ENCODE assay signal across 18 mouse cellular contexts in the genomic region with DNA sequence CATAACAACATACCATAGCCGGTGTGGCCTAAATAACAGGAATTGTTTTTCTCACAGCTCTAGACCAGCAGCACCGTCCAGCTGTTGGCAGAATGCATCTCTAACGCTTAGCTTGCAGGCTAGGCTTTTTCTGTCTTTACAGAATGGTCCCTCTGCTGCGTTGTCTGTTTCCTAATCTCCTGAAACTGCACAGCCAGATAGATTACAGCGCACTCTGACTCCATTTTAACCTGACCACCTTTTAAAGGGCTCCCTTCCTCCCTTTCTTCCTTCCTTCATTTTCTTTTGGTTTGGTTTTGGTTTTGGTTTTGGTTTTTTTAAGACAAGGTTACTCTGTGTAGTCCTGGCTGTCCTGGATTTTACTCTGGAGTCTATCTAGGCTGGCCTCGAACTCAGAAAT. TPM values are rescaled to one million over a fixed set of nuclear protein-coding genes. Genes with fewer than 3 reads are reported as not detected.
DNase-seq lines count a peak whose midpoint lies in the region; ATAC-seq lines count a peak whose summit lies in the region.
"Had no signal": no experiment of that assay in that cellular context is flagged by ENCODE, and none has a peak within 500 bp of the region (broad histone marks: within the 10 kb centered on the region; RNA-seq: fewer than 3 reads in every experiment).

No protein-coding gene starts in this region.

- peak; percentile 46 for DNase-seq in A20 (ENCODE audit: low read depth, low spot score)
- peak; percentile 8 for DNase-seq in CD4-positive, CD25-positive, alpha-beta regulatory T cell, adult 2 months (ENCODE audit: low read depth, low spot score)
- DNase-seq in thymus, postnatal 10 days (ENCODE audit: low spot score in 2 of 2): no peak
- DNase-seq in gastrocnemius, postnatal 10 days: no peak
- no peak for DNase-seq in embryo, embryonic 10.5 days (ENCODE audit: low spot score)
- DNase-seq: cerebellum, postnatal 14 days; heart, adult 18-20 months; kidney, adult 8-10 months; kidney, postnatal 14 days; liver; lung, adult 18-20 months; lung, postnatal 36 days; right cerebral cortex, postnatal 25 days; thymus, postnatal 14 days had no signal

- peak; percentile 48 to 69 for ATAC-seq in hematopoietic stem cell, adult 5-6 weeks (replicated peaks in 1 of 2; ENCODE audit: insufficient read depth in 1 of 2, low FRiP score in 2 of 2, low TSS enrichment in 1 of 2, low read depth in 1 of 2, poor library complexity in 2 of 2, severe bottlenecking in 2 of 2)
- peak; percentile 29; the same call in 1 of the 2 replicates for ATAC-seq in monocyte, adult 5-6 weeks (replicated peaks; ENCODE audit: insufficient number of reproducible peaks, low FRiP score, low TSS enrichment, poor library complexity, severe bottlenecking)
- ATAC-seq: forebrain, embryonic 16.5 days; midbrain, embryonic 13.5 days had no signal

RNA-seq across cellular contexts. Expression of a gene that starts 17.0 kb away (rescaled TPM):
- 13.5 and 16.1 TPM in 2 replicates for total RNA-seq in hematopoietic stem cell, adult 5-6 weeks (2017)
- total RNA-seq in monocyte, adult 5-6 weeks (2017): 22.3 to 31.8 TPM (median 29.7 TPM) in 3 replicates
- 10 to 100 TPM; 35.8 to 40.6 TPM for total RNA-seq in gastrocnemius, postnatal 10 days (2021)

RNA-seq across cellular contexts. Expression of a gene that starts 50.4 kb away (rescaled TPM):
- 95.1 and 108 TPM in 2 replicates for total RNA-seq in hematopoietic stem cell, adult 5-6 weeks (2017)
- 53.8 to 72.0 TPM (median 71.0 TPM) in 3 replicates for total RNA-seq in monocyte, adult 5-6 weeks (2017)
- total RNA-seq in gastrocnemius, postnatal 10 days (2021): 100 to 1,000 TPM; 231 to 242 TPM

RNA-seq across cellular contexts. Expression of a gene that starts 50.5 kb away (rescaled TPM):
- 49.9 and 68.7 TPM in 2 replicates for total RNA-seq in hematopoietic stem cell, adult 5-6 weeks (2017)
- 61.9 to 76.9 TPM (median 64.2 TPM) in 3 replicates for total RNA-seq in monocyte, adult 5-6 weeks (2017)
- total RNA-seq in gastrocnemius, postnatal 10 days (2021): 10 to 100 TPM; 40.0 to 45.3 TPM

Comparison
In these comparisons a context has a peak if more than half of its experiments do, and no peak if none do; other contexts are left out.
1. DNase-seq: peak in A20 (single experiment) and CD4-positive, CD25-positive, alpha-beta regulatory T cell, adult 2 months (single experiment); none in thymus, postnatal 10 days (0 of 2), gastrocnemius, postnatal 10 days (single experiment) and embryo, embryonic 10.5 days (single experiment).